Mouse (Mus musculus) adrenal gland, postnatal 10 days (tissue): ENCODE results near the gene Ccdc92. TPM values are rescaled to one million over a fixed set of nuclear protein-coding genes. Genes with fewer than 3 reads are reported as not detected.

Experiments used
- total RNA-seq, 2 experiments: library from RNA; stranded (reverse); gene quantifications; 2 replicates each; pipeline ENCODE4 v1.2.3; 2021

Ccdc92 gene
- total RNA-seq, 2 experiments from 2014 or later, result 4.3 to 6.1 TPM

Other genes with a start within 250 kb of the Ccdc92 start
- 10 to 100 TPM; 54.1 to 59.2 TPM for gene Atp6v0a2, start 233.8 kb downstream of the Ccdc92 start, total RNA-seq
- 1 to 10 TPM in 1 of 2 experiments, under 1 TPM in 1; 0.33 to 1.2 TPM for gene Dnah10, start 137.3 kb downstream of the Ccdc92 start, total RNA-seq
- gene Zfp664, start 267 bp upstream of the Ccdc92 start, total RNA-seq, result 10 to 100 TPM; 48.5 to 58.8 TPM
- 1 to 10 TPM; 4.3 TPM for gene Rflna, start 140.8 kb upstream of the Ccdc92 start, total RNA-seq